Mouse (Mus musculus): ENCODE data around the gene Aox4.

DNA sequence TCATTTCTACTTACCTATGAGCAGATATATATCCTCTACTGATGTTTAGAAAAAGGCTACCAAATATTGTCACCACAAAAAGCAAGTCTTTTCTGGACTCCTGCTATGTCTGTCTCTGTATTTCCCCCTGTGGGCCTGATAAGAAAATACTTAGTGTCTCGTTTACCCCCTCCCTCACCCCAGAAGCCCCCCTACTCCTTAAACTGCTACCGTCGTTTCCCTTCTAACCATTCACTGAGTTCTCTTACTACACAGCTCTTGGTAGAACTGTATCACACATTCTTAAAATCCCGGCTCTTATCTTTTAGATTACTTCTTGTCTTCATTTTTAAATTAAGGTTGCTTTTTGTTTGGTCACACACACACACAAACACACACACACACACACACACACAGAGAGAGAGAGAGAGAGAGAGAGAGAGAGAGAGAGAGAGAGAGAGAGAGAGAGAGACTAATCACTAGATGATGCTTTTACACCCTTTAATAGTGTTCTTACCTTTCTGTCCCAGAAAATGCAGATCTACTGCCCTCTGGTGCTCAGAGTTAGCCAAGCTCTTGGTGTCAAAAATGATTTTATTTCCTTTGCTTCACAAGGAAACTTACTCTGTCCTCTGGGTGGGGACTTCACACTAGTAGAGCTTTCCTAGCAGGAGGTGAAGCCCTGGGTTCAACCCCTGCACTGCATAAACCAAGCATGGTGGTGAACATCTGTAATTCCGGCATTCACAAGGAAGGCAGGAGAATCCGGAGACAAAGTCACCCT is 60.8 kb downstream of the Aox4 start:
- TF ChIP-seq GATA1 (IDR thresholded peaks at IDR 0.05; ENCODE audit: low read length), result no peak
- no peak for TF ChIP-seq TAL1 (IDR thresholded peaks at IDR 0.05; ENCODE audit: low read length)

All from erythroblast, embryonic 14.5 days (primary cell).